Mouse (Mus musculus) small intestine, adult 2 months (tissue): Measurements from ENCODE around the gene Ttc25. TPM values are rescaled to one million over a fixed set of nuclear protein-coding genes. Genes with fewer than 3 reads are reported as not detected.
"Not testable (repeated sequence)": the region's sequence is repeated elsewhere in the genome, so short reads cannot be mapped to it uniquely, and the experiment has no call there.

Experiments used
- H3K27ac ChIP-seq: fragments of 200-500 bp; 2 replicates; pipeline ENCODE4 v1.5.1; 2012; ENCODE audit warnings: low read depth, low read length, control low read depth, inconsistent platforms; ENCODE audit not compliant: insufficient read depth
- H3K27me3 ChIP-seq: fragments of 200-500 bp; 2 replicates; pipeline ENCODE4 v1.6.1; 2012; ENCODE audit warnings: mild to moderate bottlenecking, moderate library complexity, low read length, inconsistent platforms; ENCODE audit not compliant: control insufficient read depth, insufficient read depth
- H3K36me3 ChIP-seq: fragments of 200-500 bp; 2 replicates; pipeline ENCODE4 v1.6.1; 2012; ENCODE audit warnings: mild to moderate bottlenecking, low read length, control low read depth, inconsistent platforms; ENCODE audit not compliant: control insufficient read depth, insufficient read depth
- H3K4me1 ChIP-seq: fragments of 200-500 bp; 2 replicates; pipeline ENCODE4 v1.6.1; 2012; ENCODE audit warnings: low read length, inconsistent platforms, mixed read lengths; ENCODE audit not compliant: control insufficient read depth, insufficient read depth, insufficient read length
- H3K4me3 ChIP-seq: fragments of 200-500 bp; 2 replicates; pipeline ENCODE4 v1.5.1; 2012; ENCODE audit warnings: low read depth, mild to moderate bottlenecking, control low read depth, inconsistent platforms, low read length, moderate library complexity
- CTCF ChIP-seq: fragments of 200-500 bp; IDR thresholded peaks from 2 replicates; pipeline ENCODE4 v1.5.1; 2012; ENCODE audit warnings: low read depth, mild to moderate bottlenecking, control low read depth, inconsistent platforms, low read length, moderate library complexity, mixed read lengths; ENCODE audit not compliant: insufficient replicate concordance, insufficient read length; ENCODE audit errors: extremely low read depth
- POLR2A ChIP-seq: fragments of 200-500 bp; IDR thresholded peaks from 2 replicates; pipeline ENCODE4 v1.6.1; 2012; ENCODE audit warnings: low read depth, mild to moderate bottlenecking, control low read depth, inconsistent platforms, low read length, moderate library complexity
- WGBS: fragments of 180-500 bp; shearing (Covaris S2); methylation state at CpG from one replicate; pipeline ENCODE4 v1.1.7; 2018; 5-methylcytosine and 5-hydroxymethylcytosine counted together
- polyA plus RNA-seq: library from polyadenylated mRNA; depleted of rRNA; stranded (reverse); fragments of >200 nt; gene quantifications from 2 replicates; pipeline ENCODE4 v1.2.3, GENCODE M21; 2012

The Ttc25 gene
- polyA plus RNA-seq, 1 experiment, result 0.09 TPM

- TF ChIP-seq POLR2A (no peak), CTCF (no peak)
- H3K4me1 ChIP-seq, result peaks cover 11% of the 10 kb centered on the region
- no peak overlapping the region for H3K4me3 ChIP-seq
- H3K27me3 ChIP-seq, result no peaks in the 10 kb centered on the region
- WGBS, result 72% methylated on average over 8 of the region's 8 CpGs
- no peak overlapping the region for H3K27ac ChIP-seq
- H3K36me3 ChIP-seq, result peaks cover 35% of the 10 kb centered on the region
These were observed 32.6 kb downstream of the Ttc25 start for GRCm38 (mm10) chr11:100577852-100578599.

- Histone ChIP-seq H3K36me3 (peaks cover 46% of the 10 kb centered on the region), H3K27ac (no peak overlapping the region), H3K4me1 (peaks cover 15% of the 10 kb centered on the region), H3K4me3 (no peak overlapping the region), H3K27me3 (no peaks in the 10 kb centered on the region)
- TF ChIP-seq CTCF (no peak), POLR2A (no peak)
- 80% methylated on average over 9 of the region's 9 CpGs for WGBS
These were observed 33.9 kb downstream of the Ttc25 start for GRCm38 (mm10) chr11:100579116-100579799.

- H3K36me3 ChIP-seq, result peaks cover 56% of the 10 kb centered on the region
- no peaks in the 10 kb centered on the region for H3K27me3 ChIP-seq
- H3K27ac ChIP-seq, result no peak overlapping the region
- H3K4me1 ChIP-seq, result peaks cover 15% of the 10 kb centered on the region
- WGBS, result 92% methylated on average over 13 of the region's 13 CpGs
- H3K4me3 ChIP-seq, result no peak overlapping the region
- TF ChIP-seq POLR2A (no peak), CTCF (no peak)
These were observed 34.9 kb downstream of the Ttc25 start for GRCm38 (mm10) chr11:100580275-100580674.

- Histone ChIP-seq H3K4me3 (no peak overlapping the region), H3K4me1 (peaks cover 9% of the 10 kb centered on the region), H3K36me3 (peaks cover 69% of the 10 kb centered on the region), H3K27ac (no peak overlapping the region; the same call in 1 of the 2 replicates), H3K27me3 (no peaks in the 10 kb centered on the region)
- TF ChIP-seq POLR2A, result no peak
- TF ChIP-seq CTCF, result no peak
- WGBS, result 29% methylated on average over 4 of the region's 4 CpGs
These were observed 36.3 kb downstream of the Ttc25 start for GRCm38 (mm10) chr11:100581756-100582155.

- H3K4me1 ChIP-seq, result not testable (repeated sequence)
- H3K27ac ChIP-seq, result peak overlapping the region; percentile 6
These were observed 37.0 kb downstream of the Ttc25 start for GRCm38 (mm10) chr11:100582413-100582812.

GRCm38 (mm10) chr11:100582836-100583235, 37.4 kb downstream of the Ttc25 start:
- Histone ChIP-seq H3K27ac (peak overlapping the region; percentile 6; the same call in 1 of the 2 replicates), H3K36me3 (peaks cover 77% of the 10 kb centered on the region)
- 38% methylated on average over 2 of the region's 2 CpGs for WGBS

More at GRCm38 (mm10) chr11:100582413-100582812, 37.0 kb downstream of the Ttc25 start:
- 90% methylated on average over 1 of the region's 1 CpGs for WGBS
- H3K27me3 ChIP-seq, H3K4me3 ChIP-seq: not testable (repeated sequence)
- peaks cover 73% of the 10 kb centered on the region for H3K36me3 ChIP-seq

GRCm38 (mm10) chr11:100584561-100584961, 39.2 kb downstream of the Ttc25 start:
- peak overlapping the region; percentile 38 for H3K4me3 ChIP-seq
- no peak for TF ChIP-seq CTCF
- TF ChIP-seq POLR2A, result no peak
- peaks cover 85% of the 10 kb centered on the region for H3K36me3 ChIP-seq
- H3K27me3 ChIP-seq, result no peaks in the 10 kb centered on the region
- peak overlapping the region; percentile 53 for H3K27ac ChIP-seq
- 79% methylated on average over 7 of the region's 7 CpGs for WGBS
- H3K4me1 ChIP-seq, result peaks cover 12% of the 10 kb centered on the region; the same call in 1 of the 2 replicates

More at GRCm38 (mm10) chr11:100582836-100583235, 37.4 kb downstream of the Ttc25 start:
- TF ChIP-seq CTCF (no peak), POLR2A (no peak)
- H3K4me1 ChIP-seq, result peaks cover 7% of the 10 kb centered on the region
- H3K4me3 ChIP-seq, result no peak overlapping the region
- no peaks in the 10 kb centered on the region for H3K27me3 ChIP-seq
